Mouse (Mus musculus) T-helper 17 cell (primary cell): Measurements from ENCODE around the gene BC067074.

ENCODE experiments used
- in situ Hi-C, 2 experiments: fragments of 300-600 bp; cut with MboI, MseI; formaldehyde crosslinking; loops; 1 replicate in 1 of 2; 2 replicates in 1 of 2; pipeline ENCODE4 v1.15.1; 2025; ENCODE audit warnings: high pct_unique_total_duplicates in 2 of 2

The BC067074 gene

DNA sequence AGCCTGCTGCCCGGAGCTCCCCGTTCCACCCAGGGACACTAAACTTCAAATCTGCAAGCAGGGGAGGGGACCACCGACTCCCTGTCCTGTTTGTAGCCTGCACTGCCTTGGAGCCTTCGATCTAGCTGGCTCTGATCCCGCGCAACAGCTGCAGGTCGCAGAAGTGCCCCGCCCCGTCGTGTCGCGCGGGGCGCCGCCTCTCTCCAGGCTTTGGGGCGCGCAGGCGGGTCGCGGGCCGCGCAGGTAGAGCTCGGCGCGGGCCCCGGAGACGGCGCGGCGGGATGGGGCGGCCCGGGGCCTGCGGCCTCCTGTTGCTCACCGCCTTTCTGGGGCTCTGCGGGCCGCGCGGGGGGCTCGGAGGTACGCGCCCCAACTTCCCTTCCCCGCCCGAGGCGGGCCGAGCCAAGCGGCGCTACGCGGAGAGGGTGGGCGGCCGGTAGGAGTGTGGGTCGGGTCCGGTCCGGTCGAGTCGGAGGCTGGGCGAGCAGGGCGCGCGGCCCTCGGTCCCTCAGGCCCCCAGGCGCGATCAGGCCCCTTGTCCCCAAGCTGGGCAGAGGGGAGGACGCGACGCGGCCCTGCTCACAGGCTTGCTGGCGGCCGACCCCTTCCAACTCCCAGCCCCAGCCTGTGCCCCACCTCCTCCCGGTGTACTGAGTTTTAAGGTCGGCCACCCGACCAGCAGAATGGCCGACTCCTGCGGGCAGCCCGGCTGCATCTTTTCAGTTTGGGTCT, at the start of gene BC067074:
Gene BC067074 (plus strand): TSS at position 185 of the 732 bp plus-strand sequence.
- in situ Hi-C loops: no loop called here

DNA sequence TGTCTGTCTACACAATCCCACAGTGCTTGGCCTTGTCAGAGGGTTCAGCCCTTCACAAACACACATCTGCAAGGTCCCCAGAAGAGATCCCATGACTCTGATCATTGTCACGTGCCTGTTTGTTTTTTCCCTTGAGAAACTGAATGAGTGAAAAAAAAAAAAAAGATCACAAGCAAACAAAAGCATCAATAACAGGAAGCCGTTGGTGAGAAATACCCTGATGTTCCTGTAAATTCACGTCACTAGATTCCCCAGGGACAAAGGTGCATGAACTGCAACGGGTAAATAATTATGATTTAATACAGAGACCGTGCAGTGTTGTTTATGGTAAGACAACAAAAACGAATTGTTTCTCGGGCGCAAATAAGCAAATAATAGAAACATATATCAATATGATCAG, 47.9 kb upstream of the BC067074 start:
- in situ Hi-C loops: loop anchor here in 1 of 2 experiments (10.0 kb wide), 1 partner anchor 200 kb away; the partner anchor contains the start of gene Gpx8

DNA sequence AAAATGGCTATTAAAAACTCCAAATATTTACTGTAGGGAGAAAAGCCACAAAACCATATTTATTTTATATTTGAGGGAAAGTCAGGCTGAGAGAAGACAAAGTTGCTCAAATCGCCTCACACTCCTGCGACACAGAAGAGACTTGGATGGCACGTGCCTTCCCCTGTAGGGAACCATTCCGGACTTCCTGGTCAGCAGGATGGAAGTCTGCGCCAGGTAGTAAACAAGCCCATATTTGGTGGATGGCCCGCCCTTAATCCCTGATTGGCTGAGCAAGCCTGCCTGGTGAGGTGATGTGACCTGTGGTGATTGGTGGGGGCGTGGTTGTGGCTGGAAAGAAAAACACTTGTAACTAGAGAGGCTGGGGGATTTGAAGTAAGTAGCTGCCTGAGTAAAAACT, 40.4 kb upstream of the BC067074 start:
- in situ Hi-C loops: loop anchor here in 1 of 2 experiments (10.0 kb wide), 1 partner anchor 178 kb away; no protein-coding TSS in a partner anchor

DNA sequence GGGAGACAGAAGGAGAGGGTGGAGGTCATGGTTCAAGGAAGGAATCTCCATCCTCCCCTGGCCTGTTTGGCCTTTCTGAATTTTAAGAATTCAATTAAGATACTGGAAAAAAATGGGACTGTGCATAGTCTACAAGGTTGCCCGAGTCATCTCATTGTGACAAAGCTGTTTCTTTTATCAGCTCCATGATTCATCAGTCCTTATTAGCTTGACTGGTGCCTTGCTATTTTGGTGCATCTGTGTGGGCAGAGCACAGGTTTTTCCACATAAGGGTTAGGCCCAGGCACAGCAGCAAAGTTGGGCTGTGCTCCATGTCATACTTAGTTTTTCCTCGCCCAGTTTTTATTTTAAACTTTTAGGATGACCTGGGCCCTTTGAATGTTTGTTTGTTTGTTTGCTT, 36.2 kb upstream of the BC067074 start:
- in situ Hi-C loops: loop anchor here in 1 of 2 experiments (5.0 to 10.0 kb wide), 3 partner anchors 51 to 209 kb away; partner anchors contain the start of gene Gpx8

DNA sequence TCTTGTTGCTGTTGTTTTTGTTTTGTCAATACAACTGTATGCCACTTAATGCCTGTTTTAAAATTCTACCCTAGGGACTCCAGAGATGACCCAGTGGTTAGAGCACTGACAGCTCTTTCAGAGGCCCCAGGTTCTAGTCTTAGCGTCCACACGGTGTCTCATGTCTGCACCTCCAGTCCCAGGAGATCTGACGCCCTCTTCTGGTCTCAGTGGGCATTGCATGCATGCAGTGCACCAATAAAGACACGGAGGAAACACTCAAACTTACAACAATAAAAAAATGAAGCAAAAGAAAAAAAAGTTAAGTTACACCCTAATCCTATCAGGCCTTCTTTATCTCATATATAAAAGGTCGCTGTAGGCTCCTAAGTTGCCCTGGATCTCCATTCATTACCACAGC, 35.8 kb upstream of the BC067074 start:
- in situ Hi-C loops: loop anchor here in 1 of 2 experiments (5.0 to 10.0 kb wide), 3 partner anchors 50 to 210 kb away; partner anchors contain the start of gene Gpx8

DNA sequence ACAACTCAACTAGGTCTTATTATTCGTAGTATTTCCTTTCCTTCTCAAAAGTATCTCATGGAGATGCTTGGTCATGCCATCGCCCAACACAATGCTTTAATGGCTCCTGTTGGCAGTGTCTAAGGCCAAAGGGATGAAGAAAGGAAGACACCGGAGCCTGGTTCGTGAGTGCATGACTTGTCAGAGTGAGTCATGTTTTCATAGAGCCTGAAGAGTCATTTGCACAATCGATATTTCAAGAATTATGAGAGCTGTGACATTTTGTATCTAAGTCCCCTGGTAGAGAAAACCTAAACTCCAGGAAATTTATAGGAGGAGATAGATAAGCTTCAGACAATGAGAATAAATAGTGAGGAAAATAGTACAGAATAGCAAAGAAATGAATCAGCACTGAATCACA, 33.7 kb upstream of the BC067074 start:
- in situ Hi-C loops: loop anchor here in 1 of 2 experiments (5.0 to 10.0 kb wide), 3 partner anchors 48 to 212 kb away; partner anchors contain the start of gene Gpx8

DNA sequence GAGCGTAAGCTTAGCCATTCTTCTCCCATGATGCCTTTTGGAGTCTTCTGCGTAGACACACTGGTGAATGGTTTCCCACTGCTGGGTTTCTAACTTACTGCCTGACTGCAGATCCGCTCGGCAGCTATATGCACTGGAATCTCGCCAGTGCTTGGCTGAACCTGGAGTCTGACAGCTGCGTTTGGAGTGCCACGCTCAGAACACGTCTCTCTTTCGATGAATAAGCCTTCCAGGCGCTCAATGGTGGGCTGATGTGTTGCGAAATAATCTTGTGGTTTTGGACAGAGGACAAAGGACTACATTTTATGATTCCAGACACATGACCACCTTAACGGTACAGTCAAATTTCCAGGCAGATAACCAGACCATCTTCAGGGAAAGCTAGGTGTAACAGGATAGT, 30.1 kb upstream of the BC067074 start:
- in situ Hi-C loops: loop anchor here in 1 of 2 experiments (10.0 kb wide), 1 partner anchor 52 kb away; no protein-coding TSS in a partner anchor

DNA sequence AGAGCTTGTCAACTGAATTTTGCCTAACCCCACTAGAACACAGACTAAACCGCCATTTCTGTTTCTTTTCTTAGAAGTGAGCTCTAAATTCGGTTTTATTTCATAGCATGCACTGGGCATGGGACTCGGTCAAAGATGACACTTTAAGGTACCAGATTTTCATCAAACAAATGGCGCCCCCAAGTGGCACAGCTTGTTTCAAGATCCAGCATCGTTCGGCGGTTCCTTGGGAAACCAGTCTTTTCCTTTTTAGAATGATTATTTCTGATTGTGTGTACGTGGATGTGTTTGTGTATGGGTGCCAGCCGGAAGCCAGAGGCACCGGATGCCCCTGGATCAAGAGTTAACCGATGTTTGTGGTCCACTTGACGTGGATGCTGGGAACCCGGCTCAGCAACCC, 27.7 kb upstream of the BC067074 start:
- in situ Hi-C loops: loop anchor here (5.0 to 10.0 kb wide), 2 partner anchors 50 to 362 kb away; no protein-coding TSS in a partner anchor

DNA sequence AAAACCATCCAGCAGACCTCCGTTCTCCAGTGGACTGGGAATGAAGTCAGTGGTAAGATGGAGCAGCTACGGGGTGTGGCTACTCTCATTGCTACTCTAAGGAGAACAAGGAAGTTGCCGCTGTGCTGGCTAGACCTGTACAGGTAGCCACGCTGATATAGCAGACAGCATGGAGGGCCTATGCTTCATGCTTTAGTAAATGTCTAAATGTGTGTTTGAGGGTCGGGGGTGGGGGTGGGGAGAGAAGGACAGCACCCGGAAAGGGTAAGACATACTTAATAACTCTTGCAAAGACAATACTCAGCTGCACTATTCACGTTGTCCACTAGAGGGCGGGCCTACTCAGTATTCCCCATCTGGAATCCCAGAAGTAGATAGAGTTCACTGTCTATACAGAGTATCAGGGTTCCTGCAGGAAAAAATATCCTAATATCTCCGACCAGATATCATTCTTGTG, 26.4 kb upstream of the BC067074 start:
- in situ Hi-C loops: loop anchor here (5.0 to 10.0 kb wide), 2 partner anchors 48 to 361 kb away; no protein-coding TSS in a partner anchor

DNA sequence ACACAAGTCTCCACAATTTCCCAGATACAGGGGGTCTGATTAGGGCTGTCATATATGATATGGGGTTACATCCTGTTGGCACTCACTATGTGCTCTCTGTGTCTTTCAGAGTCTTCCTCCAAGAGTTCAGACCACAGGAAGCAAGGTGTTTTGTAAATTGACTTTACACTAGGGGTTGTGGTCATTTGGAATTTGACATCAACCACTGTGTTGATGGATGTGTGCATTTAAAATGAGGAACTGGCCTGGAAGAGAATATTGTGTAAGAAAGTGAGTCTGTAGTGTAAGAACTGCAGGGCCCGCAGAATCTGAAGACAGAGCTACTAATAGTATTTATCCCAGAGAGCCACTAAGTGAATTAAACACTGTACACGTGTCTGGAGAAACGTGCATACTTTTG, 25.8 kb upstream of the BC067074 start:
- in situ Hi-C loops: loop anchor here (5.0 to 10.0 kb wide), 2 partner anchors 48 to 360 kb away; no protein-coding TSS in a partner anchor

DNA sequence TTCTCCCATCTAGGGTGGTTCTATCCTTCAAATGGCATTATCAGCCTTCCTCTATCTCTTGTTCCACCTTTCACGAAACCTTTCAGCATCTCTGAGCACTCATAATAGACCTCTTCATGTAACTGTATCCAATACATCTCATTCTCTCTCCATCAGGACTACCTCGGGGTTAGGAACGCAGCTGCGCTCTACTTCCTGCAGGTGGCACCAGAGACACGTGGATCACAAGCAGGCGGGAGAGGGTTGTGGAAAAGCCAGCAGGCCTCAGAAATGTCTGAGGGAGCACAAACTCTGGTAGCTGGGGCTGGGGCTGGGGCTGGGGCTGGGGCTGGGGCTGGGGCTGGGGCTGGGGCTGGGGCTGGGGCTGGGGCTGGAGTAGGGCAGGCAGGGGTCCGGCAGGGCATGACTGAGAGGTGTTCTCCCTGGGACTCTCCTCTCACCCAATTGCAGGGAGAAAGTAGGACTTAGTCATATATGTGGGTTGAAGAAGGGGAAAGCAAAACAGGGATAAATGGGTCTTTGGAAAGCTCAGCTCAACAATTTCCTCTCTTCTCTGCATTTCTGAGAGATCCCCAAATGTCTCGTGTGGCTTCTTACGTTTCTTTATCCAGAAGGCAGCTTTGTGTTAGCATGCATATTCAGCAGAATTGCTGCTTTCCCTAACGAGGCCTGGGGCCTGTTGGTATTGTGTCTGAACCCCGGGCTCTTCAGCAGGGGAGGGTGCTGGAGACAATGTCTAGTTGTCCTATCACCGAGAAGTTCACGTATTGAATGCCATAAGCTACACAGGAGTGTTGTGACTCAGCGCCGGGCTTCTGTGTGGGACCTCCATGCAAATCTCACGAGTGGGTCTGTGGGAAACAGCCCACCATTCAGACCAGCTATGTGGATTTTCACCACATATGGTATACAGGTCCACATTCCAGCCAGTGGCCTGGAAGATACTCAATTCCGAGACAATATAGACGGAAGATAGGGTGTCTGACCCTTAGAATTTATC, 22.9 kb upstream of the BC067074 start:
- in situ Hi-C loops: loop anchor here (5.0 to 10.0 kb wide), 2 partner anchors 45 to 357 kb away; no protein-coding TSS in a partner anchor

DNA sequence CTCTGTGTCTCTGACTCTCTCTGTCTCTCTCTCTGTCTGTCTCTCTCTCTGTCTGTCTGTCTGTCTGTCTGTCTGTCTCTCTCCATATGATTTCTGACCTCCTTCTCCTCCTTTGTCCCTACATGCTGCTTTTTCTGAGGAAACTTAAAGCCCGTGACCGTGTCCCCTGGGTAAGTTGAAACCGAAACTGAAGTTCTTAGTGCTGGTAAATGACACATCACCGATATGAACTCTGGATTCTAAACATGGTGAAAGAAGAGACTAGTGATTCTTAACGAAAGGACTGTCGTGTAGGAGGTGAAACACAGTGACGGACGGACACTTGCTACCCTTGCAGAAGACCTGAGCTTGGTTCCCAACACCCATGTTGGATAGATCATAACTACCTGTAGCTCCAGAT, 21.8 kb upstream of the BC067074 start:
- in situ Hi-C loops: no loop called here

DNA sequence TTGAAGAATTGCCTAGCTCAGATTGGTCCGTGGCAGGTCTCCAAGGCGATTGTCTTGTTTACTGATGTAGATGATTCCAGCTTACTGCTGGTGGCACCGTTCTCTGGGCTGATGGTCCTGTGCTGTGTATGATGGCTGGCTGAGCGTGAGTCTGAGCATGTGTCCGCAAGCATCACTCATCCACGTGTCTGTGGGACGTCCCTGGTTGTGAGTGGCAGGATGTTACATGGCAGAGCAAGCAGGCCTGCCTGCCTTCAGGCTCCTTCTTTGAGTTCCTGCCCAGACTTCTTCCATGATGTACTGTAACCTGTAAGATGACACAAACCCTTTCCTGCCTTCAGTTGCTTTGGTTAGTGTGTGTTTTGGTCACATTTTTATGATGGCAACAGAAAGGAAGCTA, 5.8 kb upstream of the BC067074 start:
- in situ Hi-C loops: no loop called here

DNA sequence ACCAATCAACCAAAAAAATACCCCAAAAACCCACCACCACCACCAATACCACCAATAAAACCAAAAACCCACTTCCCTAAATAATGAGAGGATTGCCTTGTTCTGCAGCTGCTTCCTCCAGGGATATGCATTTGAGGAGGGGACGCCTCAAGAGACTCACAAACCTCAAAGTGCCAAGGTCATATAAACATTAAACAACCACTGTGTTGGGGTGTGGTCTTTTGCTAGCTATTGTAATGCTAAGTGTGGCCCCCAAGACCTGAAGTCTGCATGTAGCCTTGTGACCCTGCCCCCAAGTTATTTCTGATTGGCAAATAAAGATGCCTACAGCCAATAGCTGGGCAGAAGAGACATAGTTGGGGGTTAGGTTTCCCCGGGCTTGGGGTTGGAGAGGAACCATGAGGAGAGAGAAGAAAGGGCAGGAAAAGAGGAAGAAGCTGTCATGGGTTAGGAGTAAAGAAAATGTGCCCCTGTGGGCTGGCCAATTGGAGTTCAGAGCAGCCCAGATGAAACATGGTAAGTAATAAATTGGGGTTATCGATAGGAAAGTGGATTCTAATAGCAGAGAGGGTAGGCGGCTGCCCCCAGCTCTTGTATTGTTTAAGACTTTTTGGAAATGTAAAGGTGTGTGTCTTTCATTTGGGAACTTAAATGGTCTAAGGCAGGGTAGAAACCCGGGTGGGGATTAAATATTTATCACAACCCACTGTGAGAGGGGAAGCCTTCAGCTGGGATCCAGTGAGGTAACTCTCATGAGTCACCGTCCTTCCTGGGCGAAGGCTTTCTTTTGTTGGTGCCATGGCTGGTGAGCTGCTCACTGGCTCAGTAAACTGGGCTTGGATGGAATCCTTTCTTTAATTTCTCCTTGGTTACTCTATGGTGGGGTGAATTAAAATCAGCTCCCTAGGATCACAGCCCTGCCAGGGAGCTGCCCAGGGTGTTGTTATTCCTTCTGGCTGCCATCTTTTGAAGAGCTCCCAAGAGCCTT, 4.5 kb upstream of the BC067074 start:
- in situ Hi-C loops: no loop called here

DNA sequence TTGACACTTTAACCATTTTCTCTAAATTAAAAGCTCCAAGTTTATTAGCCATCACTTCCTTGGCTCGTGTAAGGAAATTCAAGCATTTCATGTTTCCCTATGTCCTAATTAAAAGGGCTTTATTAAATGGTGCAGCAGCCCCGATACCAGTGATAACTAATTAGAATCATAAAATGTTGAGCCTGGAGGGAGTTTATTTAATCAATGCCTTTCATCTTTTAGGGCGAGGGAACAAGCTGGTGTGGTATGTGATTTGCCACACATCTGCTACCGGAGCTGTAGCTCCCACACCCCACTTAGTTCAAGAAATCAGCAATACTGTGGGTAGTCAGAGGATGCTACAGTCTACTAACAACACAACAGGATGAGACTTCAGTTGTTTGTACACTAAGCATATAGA, 3.2 kb upstream of the BC067074 start:
- in situ Hi-C loops: no loop called here

DNA sequence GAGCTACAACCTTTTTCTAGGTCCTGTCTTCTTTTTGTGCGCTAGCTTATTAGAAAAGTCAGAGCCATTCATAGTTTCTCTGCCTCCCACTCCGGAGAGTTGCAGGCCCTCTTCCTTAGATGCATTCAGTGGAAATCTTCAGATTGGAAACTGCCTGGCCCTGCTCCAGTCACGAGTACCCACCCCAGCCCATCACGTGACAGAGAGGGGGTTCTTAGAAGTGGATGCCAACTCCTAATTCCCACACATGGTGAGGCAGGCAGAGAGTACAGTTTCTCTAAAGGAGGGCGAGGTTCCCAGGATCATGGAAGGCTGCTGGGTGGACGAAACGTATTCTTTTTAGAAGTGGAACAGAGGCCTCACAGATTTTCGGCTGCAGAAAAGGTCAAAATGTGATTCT, 958 bp upstream of the BC067074 start:
- in situ Hi-C loops: no loop called here

DNA sequence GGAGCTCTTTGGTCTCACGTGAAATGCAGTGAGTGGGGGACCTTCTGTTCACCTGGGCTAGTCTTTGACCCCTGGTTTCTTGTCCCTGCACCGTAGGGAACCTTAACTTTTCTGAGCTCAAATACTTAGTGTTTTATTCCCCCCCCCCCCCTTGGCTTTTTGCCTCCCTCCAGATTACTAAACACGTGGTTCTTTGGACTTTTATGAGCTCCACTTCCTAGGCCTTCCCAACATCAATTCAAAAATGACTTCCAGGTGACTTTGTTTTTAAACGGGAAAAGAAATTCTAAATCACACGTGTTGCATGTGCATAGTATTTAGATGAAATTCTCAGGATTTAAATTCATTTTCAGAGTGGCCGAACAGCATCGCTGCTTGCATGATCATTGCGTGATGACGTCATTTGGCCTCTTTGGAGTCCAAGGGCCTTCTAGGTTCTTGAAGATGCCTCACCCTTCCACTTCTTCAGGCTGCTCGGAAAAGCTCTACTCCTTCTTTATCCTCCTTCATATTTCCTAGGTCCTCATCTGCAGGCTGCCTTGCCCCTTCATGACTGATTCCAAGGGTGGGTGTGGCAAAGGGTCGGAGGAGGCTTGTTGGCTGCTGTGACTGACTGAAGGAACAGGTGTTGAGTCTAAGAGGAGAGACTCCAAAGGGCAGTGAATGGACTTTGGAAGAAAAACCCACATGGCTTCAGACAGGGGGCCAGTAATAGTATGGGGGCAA, 911 bp downstream of the BC067074 start:
- in situ Hi-C loops: no loop called here

DNA sequence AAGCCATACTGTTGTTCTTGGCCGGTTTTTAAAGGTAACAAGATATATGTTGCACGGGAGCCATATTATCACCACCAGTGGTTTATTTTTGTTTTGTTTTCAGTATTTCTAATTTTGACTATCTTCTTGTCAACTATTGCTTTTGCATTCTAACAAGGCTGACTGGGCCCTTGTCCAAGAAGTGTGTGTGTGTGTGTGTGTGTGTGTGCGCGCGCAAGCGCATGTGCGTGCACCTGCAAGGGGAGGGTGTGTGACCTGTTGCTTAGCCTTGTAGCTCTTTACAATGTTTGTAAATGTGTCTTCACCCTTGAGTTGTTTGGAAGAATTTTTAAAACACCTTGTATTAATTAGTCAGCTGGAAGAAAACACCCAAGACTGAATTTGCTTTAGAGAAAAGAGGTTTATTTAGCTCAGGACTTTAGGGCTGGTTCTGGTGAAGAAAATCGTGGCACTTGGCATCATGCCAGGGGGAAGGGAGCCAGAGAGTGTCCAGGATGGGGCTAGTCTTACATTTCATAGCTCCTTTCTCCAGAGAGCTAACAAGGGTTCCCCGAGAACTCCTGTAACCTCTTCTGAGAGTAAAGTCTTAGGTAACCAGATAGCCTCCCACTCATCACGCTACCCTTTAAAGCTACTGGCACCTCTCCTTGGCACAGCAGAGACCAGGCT, 3.0 kb downstream of the BC067074 start:
- in situ Hi-C loops: no loop called here

DNA sequence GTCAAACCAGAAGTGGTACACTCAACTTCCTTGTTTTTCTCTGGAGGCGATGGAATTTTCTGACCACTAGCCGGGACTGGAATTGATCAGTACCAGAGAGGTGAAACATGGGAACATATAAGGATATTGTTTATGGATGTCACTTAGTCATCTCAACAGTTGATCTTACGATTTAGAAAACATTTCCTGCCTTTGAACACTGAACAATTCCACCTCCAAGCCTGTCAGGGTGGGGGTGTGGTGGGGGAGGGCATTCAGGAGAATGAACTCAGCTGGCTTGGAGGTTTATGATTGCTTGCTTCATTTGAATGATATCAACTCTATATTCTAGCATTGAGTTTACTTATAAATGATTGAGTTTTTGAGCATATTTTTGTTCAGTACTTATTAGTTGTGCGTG, 13.6 kb downstream of the BC067074 start:
- in situ Hi-C loops: loop anchor here in 1 of 2 experiments (5.0 kb wide), 1 partner anchor 49 kb away; no protein-coding TSS in a partner anchor
